Mouse (Mus musculus) megakaryocyte, embryonic 14.5 days (primary cell): Measurements from ENCODE around the gene Arl2bp.

Experiments used
- FLI1 ChIP-seq: IDR thresholded peaks from 2 replicates; pipeline ENCODE4 v1.6.1; 2012; ENCODE audit warnings: low read length, inconsistent platforms, mixed read lengths
- GATA1 ChIP-seq: IDR thresholded peaks from 3 replicates; pipeline ENCODE4 v1.6.1; 2012; ENCODE audit warnings: mixed read lengths, low read length, inconsistent platforms, borderline replicate concordance

DNA sequence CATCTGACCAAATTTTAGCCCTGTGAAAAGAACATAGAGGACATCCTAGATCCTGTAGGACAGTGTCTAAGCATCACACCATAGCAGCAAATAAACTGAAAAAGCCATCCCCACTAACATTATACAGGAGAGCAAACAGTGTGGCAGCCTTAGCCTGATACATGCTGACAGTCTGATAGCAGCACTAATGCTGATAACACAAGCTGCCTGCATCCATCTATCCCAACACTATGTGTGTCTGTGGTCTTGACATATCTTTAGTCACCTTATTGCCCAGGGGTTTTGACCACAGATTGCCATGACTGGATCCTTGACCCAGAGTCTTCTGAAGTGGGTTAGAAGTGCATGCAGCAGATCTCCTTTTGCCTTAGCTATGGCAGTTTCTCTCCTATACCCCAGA lies 11.4 kb upstream of the Arl2bp start:
- TF ChIP-seq GATA1 (no peak), FLI1 (no peak)
